Mouse (Mus musculus): ENCODE data around the gene 4930595D18Rik.

DNA sequence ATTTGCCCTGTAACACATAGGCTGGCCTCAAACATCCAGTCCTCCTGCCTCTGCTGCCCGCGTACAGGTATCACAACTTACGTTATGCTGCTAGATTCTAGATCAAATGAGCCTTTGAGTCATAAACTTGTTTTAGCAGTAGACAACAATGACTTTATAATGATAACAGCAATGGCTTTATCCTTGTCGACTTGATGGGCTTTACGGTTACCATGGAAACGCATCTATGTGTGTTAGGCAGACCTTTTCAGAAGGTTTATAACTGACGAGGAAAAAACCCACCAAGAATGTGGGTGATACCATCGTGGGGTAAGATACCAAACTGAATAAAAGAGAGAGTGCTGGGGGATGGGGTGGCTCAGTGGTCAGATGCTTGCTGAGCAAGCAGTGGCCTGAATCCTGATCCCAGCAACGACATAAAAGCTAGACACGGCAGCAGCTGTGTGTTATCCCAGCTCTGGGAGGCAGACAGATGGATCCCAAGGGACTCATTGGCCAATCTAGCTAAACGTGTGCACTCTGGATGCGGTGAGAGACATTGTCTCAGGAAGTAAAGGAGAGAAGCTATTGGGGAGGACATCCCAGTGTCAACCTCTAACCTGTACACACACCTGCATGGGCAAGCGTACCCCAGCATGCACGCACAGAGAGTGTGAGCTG is 59.6 kb downstream of the 4930595D18Rik start:
- TF ChIP-seq EP300 (IDR thresholded peaks at IDR 0.05; ENCODE audit: insufficient read depth, low read depth, low read length) (no peak), POLR2A (IDR thresholded peaks at IDR 0.05; ENCODE audit: insufficient read depth, low read length) (no peak)
